Comparison of ENCODE assay signal across 40 mouse cellular contexts in genomic region chr2:146244049-146244448, GRCm38 (mm10). TPM values are rescaled to one million over a fixed set of nuclear protein-coding genes. Genes with fewer than 3 reads are reported as not detected.
"Had no signal": no experiment of that assay in that cellular context is flagged by ENCODE, and none has a peak within 500 bp of the region (broad histone marks: within the 10 kb centered on the region; RNA-seq: fewer than 3 reads in every experiment).

No protein-coding gene starts in this region.

- H3K9me3 ChIP-seq: heart, embryonic 10.5 days; heart, embryonic 12.5 days; heart, embryonic 13.5 days; heart, embryonic 15.5 days; hindbrain, embryonic 10.5 days; hindbrain, embryonic 12.5 days; hindbrain, embryonic 13.5 days; hindbrain, embryonic 15.5 days; kidney, embryonic 15.5 days had no signal

- H3K4me1 ChIP-seq: hindbrain, embryonic 15.5 days had no signal

- H3K27me3 ChIP-seq: heart, embryonic 12.5 days; heart, embryonic 13.5 days; heart, embryonic 15.5 days; hindbrain, embryonic 12.5 days; hindbrain, embryonic 13.5 days; hindbrain, embryonic 15.5 days; kidney, embryonic 15.5 days had no signal

- ATAC-seq: inflammation-experienced regulatory T-cells, adult 6 months had no signal

- DNase-seq: heart, adult 18-20 months; heart, adult 2 months; heart, postnatal 10 days; heart, postnatal 14 days; heart, postnatal 36 days; heart, postnatal 4 days; kidney, adult 11 months; kidney, adult 18-20 months; kidney, adult 2 months; kidney, adult 8-10 months; kidney, adult 9 months; kidney, postnatal 10 days; kidney, postnatal 14 days; kidney, postnatal 25 days; kidney, postnatal 36 days; kidney, postnatal 4 days; layer of hippocampus, adult 9-11 months; layer of hippocampus, postnatal 36 days had no signal

- H3K9ac ChIP-seq: heart, embryonic 12.5 days; heart, embryonic 13.5 days; heart, embryonic 15.5 days; hindbrain, embryonic 12.5 days; hindbrain, embryonic 13.5 days; hindbrain, embryonic 14.5 days; hindbrain, embryonic 15.5 days; kidney, embryonic 15.5 days had no signal

- H3K27ac ChIP-seq: heart, adult 2 months; heart, embryonic 13.5 days; heart, embryonic 15.5 days; hindbrain, embryonic 10.5 days; hindbrain, embryonic 12.5 days; hindbrain, embryonic 13.5 days; hindbrain, embryonic 14.5 days; hindbrain, embryonic 15.5 days; kidney, embryonic 15.5 days; kidney, postnatal 0 days; layer of hippocampus, adult 2 months; left cerebral cortex, adult 2 months had no signal

- H3K4me3 ChIP-seq: heart, adult 2 months; heart, embryonic 10.5 days; heart, embryonic 12.5 days; heart, embryonic 13.5 days; heart, embryonic 15.5 days; hindbrain, embryonic 10.5 days; hindbrain, embryonic 12.5 days; hindbrain, embryonic 13.5 days; hindbrain, embryonic 15.5 days; kidney, embryonic 15.5 days; layer of hippocampus, adult 2 months; left cerebral cortex, adult 2 months had no signal

- H3K36me3 ChIP-seq: hindbrain, embryonic 15.5 days; kidney, embryonic 15.5 days had no signal

- H3K4me2 ChIP-seq: heart, embryonic 11.5 days; heart, embryonic 12.5 days; heart, embryonic 13.5 days; heart, embryonic 15.5 days; hindbrain, embryonic 12.5 days; hindbrain, embryonic 13.5 days; hindbrain, embryonic 14.5 days; hindbrain, embryonic 15.5 days; kidney, embryonic 15.5 days had no signal

RNA-seq across cellular contexts. Expression of gene Insm1, which starts 22.3 kb away (rescaled TPM):
- total RNA-seq: heart, adult 2 months; heart, adult 8-10 months; heart, postnatal 10 days; heart, postnatal 25 days; heart, postnatal 36 days; heart, postnatal 4 days; hematopoietic stem cell, adult 5-6 weeks had no signal
- polyA plus RNA-seq: heart, adult 2 months; heart, embryonic 11.5 days; heart, embryonic 12.5 days; heart, embryonic 13.5 days; heart, embryonic 14.5 days; heart, embryonic 15.5 days; heart, postnatal 0 days; inflammation-experienced regulatory T-cells, adult 6 months; kidney, embryonic 14.5 days; kidney, embryonic 16.5 days; kidney, postnatal 0 days had no signal
